Mouse (Mus musculus): ENCODE results near the gene Gm20388. TPM values are rescaled to one million over a fixed set of nuclear protein-coding genes. Genes with fewer than 3 reads are reported as not detected.

Gene Gm20388
- polyA plus RNA-seq, 1 experiment from 2014 or later = 5.5 TPM

DNA sequence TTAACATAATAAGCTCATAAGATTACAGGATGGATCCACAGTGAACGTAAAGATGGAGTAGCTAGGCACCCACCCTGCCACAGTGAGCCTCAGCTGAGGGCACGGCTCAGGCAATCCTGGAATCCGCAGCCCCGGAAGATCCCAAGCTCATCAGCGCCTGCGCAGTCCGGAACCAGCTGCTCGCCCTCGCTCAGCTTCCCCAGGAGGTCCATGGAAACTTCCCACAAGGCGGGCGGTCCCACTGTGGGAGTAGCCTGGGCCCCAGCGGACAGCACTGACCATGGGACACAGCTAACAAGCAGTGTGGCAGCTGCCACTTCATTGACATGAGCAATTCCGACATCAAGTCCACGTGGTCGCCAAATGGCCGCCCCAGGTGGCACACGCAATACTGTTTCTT is 1544.1 kb downstream of the Gm20388 start:
- peaks cover 15% of the 10 kb centered on the region for H3K4me1 ChIP-seq
- no peak overlapping the region for H3K4me3 ChIP-seq
- no peaks in the 10 kb centered on the region for H3K27me3 ChIP-seq (ENCODE audit: poor library complexity, severe bottlenecking)
- H3K27ac ChIP-seq = no peak overlapping the region
- H3K9me3 ChIP-seq = no peaks in the 10 kb centered on the region
- 92% methylated on average over 17 of the region's 17 CpGs for WGBS
- H3K36me3 ChIP-seq (replicated peaks) = no peaks in the 10 kb centered on the region
- no peak for DNase-seq (ENCODE audit: extremely low spot score, low spot score)

DNA sequence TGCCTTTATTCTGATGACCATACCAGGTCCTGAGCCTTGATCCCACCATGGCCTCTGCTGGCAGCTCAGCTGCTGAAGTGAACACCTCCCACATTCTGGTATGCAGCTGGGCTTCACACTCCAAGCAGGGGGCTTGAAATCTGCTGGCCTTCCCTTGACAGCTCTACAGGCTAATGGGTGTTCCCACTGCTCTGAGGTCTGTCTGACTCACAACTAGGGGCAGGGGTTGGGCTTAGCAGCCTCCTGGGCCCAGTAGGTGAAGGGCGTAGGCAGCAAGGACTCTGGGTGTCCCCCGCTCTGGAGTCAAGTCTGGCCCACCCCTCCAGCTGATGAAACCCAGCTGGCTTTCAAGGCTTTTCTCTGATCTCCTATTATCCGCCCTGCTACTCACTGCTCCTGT is 1550.6 kb downstream of the Gm20388 start:
- Histone ChIP-seq H3K27ac (no peak overlapping the region), H3K36me3 (replicated peaks) (no peaks in the 10 kb centered on the region), H3K4me1 (peaks cover 10% of the 10 kb centered on the region), H3K4me3 (no peak overlapping the region), H3K27me3 (ENCODE audit: poor library complexity, severe bottlenecking) (no peaks in the 10 kb centered on the region), H3K9me3 (no peaks in the 10 kb centered on the region)
- 65% methylated on average over 3 of the region's 3 CpGs for WGBS
- no peak for DNase-seq (ENCODE audit: extremely low spot score, low spot score)

DNA sequence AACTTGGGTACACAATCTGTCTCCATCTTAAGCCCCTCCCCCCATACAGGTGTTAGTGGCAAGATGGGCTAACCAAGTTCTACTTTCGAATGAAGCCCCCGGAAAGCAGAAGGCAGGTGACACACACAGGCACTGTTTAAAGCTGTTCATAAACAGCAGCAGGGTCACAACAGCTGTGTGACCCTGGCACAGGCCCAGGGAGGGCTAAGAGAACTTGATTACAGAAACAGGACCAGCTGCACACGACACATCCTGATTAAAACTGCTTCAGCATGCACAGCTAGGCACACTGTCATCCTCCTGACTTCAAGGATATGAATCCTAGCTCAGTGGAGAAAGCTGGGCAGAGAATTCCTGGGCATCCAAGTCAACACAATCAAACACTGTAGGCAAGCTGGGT is 1551.5 kb downstream of the Gm20388 start:
- no peak for DNase-seq (ENCODE audit: extremely low spot score, low spot score)
- Histone ChIP-seq H3K4me1 (peaks cover 10% of the 10 kb centered on the region), H3K36me3 (replicated peaks) (no peaks in the 10 kb centered on the region), H3K27me3 (ENCODE audit: poor library complexity, severe bottlenecking) (no peaks in the 10 kb centered on the region), H3K9me3 (no peaks in the 10 kb centered on the region), H3K27ac (no peak overlapping the region), H3K4me3 (no peak overlapping the region)
- 86% methylated on average over 3 of the region's 3 CpGs for WGBS

DNA sequence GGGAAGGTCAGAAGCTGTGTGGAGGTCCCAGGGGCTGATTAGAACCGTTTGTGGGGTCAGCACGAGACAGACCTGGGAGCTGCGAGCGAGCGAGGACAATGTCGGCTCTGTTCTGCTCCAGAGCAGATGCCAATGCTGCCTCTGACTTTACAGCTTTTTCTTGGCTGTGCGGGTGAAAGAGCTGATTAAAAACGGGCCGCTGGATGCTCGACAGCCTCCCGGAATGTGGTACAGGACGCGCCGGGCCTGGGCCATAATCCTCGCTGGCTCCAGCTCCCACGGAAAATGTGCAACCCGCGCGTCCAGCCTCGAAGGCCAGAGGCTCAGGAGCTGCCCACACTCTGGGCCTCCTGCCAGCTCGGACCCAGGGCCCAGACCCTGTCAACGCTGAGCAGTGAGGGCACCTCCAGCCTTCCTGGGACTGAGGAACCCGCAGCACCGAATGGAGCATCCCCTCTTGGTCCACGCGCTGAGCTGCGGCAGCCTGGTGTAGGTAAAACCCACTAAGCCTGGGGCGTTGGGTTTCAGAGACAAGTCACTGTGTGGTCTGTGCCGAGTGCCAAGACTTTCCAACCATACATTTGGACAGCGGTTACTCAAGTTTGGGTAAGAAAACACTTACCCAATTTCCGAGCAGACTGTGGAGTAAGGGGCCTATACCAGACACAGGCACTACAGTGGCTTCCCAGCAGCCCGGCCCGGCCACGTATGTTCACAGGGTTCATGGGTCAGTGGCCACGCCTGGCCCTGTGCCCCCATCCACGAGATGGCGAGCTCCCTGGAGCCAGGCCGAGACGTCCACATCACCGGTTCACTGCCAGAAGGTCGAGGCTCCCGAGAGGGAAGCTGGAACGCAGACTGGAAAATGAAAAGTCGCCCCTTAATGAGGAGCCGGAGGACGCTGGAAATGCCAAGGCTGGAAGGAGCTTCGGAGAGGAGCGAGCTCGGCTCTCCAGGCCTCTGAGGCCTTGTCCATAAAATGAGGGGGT is 1557.7 kb downstream of the Gm20388 start:
- Histone ChIP-seq H3K27me3 (ENCODE audit: poor library complexity, severe bottlenecking) (no peaks in the 10 kb centered on the region), H3K27ac (peak overlapping the region; percentile 81), H3K4me1 (peaks cover 31% of the 10 kb centered on the region), H3K9me3 (no peaks in the 10 kb centered on the region), H3K36me3 (replicated peaks) (no peaks in the 10 kb centered on the region), H3K4me3 (no peak overlapping the region)
- DNase-seq (ENCODE audit: extremely low spot score, low spot score) = no peak
- WGBS = 71% methylated on average over 49 of the region's 49 CpGs

DNA sequence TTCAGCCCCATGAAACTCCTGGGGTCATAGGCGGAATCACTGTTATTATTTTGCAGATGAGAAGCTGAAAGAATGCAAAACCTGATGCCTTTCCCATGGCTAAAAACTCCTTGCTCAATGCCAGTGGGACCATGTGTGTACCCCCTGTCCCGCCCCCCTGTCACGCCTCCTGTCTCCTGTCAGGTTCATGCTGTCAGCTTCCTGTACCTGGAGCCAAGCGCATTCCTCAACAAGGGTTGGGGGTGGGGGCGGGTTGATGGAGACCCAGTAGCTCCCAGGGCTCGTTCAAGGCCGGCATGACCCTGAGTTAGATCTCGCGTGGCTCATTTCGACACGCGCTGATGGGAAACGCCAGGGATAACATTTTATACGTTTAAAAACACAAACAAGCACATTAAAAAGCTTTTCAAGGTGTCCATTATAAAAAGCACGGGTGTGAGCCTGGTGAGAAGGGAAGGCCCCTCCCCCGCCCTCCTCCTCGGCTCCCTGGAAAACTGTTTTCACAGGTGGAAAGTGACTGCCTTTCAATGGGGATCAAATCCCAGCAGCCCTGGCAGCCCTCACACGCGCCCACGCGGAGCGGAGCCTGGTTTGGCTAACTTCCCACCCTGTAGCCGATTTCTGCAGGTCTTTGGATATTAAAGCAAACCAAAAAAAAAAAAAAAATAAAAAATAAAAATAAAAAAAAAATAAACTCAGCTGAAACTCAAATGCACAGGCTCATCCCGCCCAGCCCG is 1563.7 kb downstream of the Gm20388 start:
- peak overlapping the region; percentile 43 for H3K4me3 ChIP-seq
- H3K36me3 ChIP-seq (replicated peaks) = no peaks in the 10 kb centered on the region
- no peaks in the 10 kb centered on the region for H3K9me3 ChIP-seq
- peaks cover 32% of the 10 kb centered on the region for H3K4me1 ChIP-seq
- peaks cover 40% of the 10 kb centered on the region for H3K27me3 ChIP-seq (ENCODE audit: poor library complexity, severe bottlenecking)
- 14% methylated on average over 25 of the region's 25 CpGs for WGBS
- H3K27ac ChIP-seq = no peak overlapping the region
- DNase-seq (ENCODE audit: extremely low spot score, low spot score) = no peak

DNA sequence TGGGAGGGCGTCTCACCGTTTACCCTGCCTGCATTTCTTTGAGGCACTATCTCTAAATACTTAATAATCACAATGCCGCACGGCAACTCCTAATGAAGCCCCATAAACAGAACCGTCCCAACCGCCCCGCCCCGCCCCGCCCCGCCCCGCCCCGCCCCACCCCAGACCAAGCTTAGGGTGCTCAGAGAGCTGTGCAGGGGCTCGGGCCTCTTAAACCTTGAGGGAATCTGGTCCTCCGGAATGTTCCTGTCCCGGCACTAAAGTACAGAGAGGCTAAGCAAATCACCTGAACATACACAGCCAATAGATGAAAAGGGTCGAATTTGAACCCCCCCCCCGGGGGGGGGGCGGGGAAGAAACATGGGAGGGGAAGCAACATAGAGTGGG is 1564.2 kb downstream of the Gm20388 start:
- Histone ChIP-seq H3K9me3 (no peaks in the 10 kb centered on the region), H3K27ac (0 out of 2 replicates have a peak overlapping the region, but pooled peaks have one; percentile 8), H3K4me3 (peak overlapping the region; percentile 43), H3K36me3 (replicated peaks) (no peaks in the 10 kb centered on the region), H3K4me1 (peaks cover 37% of the 10 kb centered on the region), H3K27me3 (ENCODE audit: poor library complexity, severe bottlenecking) (peaks cover 46% of the 10 kb centered on the region)
- under 1% methylated on average over 17 of the region's 18 CpGs for WGBS
- DNase-seq (ENCODE audit: extremely low spot score, low spot score) = no peak

DNA sequence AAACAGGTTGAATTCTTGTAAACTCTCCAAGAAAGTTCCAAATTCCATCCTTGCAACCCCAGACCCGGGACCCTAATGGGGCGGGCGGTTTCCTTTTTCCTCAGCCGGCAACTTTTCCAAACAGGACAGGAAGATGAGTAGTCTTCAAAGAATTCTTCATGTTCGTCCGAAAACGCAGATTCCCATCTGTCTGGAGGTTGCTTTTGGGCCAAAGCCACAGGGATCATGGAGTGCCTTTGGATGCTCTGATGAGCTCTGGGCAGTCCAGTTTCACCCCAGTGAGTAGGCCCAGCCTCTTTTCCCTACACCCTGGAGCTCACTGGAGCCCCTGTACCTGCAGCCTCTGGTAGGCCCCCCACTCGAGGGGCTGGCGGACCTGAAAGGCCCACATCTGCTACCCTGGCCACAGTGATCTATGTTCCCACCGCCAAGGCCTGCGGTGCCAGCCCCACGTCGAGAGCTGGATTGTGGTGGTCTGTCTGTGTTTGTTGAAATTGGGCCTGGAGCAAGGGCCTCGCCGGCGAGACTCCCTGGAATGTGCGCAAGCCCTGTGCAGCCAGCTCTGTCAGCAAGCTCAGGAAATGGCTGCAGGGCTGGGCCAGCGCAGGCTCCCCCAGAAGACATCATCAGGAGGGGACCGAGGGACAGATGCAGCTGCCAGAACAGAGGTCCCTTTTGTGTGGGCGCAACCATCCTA is 1567.4 kb downstream of the Gm20388 start:
- no peak for DNase-seq (ENCODE audit: extremely low spot score, low spot score)
- peaks cover 53% of the 10 kb centered on the region for H3K27me3 ChIP-seq (ENCODE audit: poor library complexity, severe bottlenecking)
- H3K4me1 ChIP-seq = peaks cover 54% of the 10 kb centered on the region
- 68% methylated on average over 20 of the region's 20 CpGs for whole genome bisulfite sequencing
- peak overlapping the region; percentile 78 for H3K27ac ChIP-seq
- no peak overlapping the region for H3K4me3 ChIP-seq
- no peaks in the 10 kb centered on the region for H3K9me3 ChIP-seq
- H3K36me3 ChIP-seq (replicated peaks) = no peaks in the 10 kb centered on the region

DNA sequence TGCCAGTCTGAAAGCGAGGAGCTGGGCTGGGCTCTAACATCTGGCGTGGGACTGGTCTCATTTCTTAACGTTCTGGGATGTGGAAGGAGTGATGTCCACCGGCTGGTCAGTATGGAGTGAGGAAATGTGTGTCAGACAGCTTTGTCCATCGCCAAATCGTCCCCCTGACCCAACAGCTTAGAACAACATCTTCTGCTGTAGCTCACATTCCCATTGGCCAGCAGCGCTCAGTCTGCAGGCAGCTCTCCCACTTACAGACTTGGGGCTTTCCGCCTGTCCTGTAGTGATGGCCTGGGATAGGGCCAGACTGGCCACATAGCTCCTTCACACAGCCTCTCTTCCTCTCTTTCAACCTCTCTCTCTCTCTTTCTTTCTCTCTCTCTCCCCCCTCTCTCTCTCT is 1568.5 kb downstream of the Gm20388 start:
- Histone ChIP-seq H3K27ac (0 out of 2 replicates have a peak overlapping the region, but pooled peaks have one; percentile 22), H3K4me1 (peaks cover 55% of the 10 kb centered on the region)

DNA sequence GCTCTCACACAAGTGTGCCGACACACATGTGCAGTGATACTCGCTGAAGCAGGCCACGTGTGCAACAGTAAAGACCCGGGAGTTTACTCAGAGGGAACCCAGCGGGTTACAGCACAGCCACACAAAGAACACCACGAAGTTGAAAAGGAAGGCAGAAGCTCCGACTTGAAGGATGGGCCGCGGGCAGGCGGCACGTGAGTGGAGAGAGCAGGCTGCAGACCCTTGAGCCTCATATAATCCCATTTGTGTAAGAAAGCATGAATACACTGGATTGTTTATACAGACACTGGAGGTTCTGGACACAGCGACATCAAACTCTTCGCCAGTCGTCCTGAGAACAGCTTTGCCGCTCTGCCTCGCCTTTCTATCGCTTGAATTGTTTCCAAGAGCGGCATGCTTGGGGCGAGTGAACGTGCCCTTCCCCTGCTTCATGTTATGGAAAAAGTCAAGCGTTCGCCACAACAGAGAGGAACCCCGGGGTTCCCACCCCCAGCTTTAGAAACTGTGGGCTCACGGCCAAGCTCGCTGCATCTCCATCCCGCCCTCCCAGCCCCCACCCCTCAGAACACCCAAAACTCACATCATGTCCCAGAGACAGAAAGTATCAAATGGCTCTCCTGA is 1569.9 kb downstream of the Gm20388 start:
- 67% methylated on average over 26 of the region's 26 CpGs for WGBS
- 0 out of 2 replicates have a peak overlapping the region, but pooled peaks have one; percentile 36 for H3K27ac ChIP-seq
- peaks cover 50% of the 10 kb centered on the region for H3K4me1 ChIP-seq
- no peaks in the 10 kb centered on the region for H3K9me3 ChIP-seq
- H3K27me3 ChIP-seq (ENCODE audit: poor library complexity, severe bottlenecking) = peaks cover 37% of the 10 kb centered on the region
- DNase-seq (ENCODE audit: extremely low spot score, low spot score) = no peak
- no peak overlapping the region for H3K4me3 ChIP-seq
- no peaks in the 10 kb centered on the region for H3K36me3 ChIP-seq (replicated peaks)

More for the DNA sequence above, 1568.5 kb downstream of the Gm20388 start:
- Histone ChIP-seq H3K27me3 (ENCODE audit: poor library complexity, severe bottlenecking) (peaks cover 48% of the 10 kb centered on the region), H3K9me3 (no peaks in the 10 kb centered on the region), H3K4me3 (no peak overlapping the region), H3K36me3 (replicated peaks) (no peaks in the 10 kb centered on the region)
- DNase-seq (ENCODE audit: extremely low spot score, low spot score) = no peak
- WGBS = 86% methylated on average over 8 of the region's 8 CpGs

DNA sequence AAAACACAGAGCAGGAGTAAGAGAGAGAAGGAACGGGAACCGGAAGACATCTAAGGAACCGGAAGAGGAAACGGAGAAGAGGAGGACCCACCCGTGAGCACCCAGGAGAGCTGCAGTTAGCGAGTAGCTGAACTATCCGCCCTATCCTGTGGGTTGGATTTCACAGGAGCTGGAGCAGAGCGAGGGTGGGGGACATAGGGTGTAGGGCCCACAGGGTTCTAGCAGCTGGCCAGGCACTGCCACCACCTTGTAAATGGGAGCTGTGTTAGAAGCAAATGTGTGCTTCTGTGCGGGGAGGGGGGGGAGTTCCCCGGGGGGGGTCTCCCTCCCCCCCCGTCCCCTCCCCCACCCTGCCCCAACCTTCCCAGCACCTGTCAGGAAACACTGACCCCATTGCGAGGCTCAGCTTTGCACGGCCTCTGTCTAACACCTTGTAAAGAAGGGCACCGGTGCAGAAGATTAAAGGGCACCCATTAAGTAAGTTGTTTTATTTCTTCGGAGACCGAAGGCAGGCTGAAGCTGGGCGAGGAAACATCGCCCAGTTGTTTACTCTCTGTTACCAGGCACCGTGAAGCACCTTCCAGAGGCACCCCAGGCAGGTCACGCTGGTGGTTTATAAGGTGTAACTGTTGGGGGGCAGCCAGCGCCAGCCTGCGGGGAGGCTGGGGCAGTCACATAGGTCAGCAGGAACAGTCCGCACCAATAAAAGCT is 1573.6 kb downstream of the Gm20388 start:
- Histone ChIP-seq H3K9me3 (no peaks in the 10 kb centered on the region), H3K4me1 (peaks cover 42% of the 10 kb centered on the region), H3K4me3 (no peak overlapping the region), H3K27ac (no peak overlapping the region), H3K36me3 (replicated peaks) (no peaks in the 10 kb centered on the region), H3K27me3 (ENCODE audit: poor library complexity, severe bottlenecking) (peaks cover 14% of the 10 kb centered on the region)
- WGBS = 81% methylated on average over 23 of the region's 23 CpGs
- no peak for DNase-seq (ENCODE audit: extremely low spot score, low spot score)

DNA sequence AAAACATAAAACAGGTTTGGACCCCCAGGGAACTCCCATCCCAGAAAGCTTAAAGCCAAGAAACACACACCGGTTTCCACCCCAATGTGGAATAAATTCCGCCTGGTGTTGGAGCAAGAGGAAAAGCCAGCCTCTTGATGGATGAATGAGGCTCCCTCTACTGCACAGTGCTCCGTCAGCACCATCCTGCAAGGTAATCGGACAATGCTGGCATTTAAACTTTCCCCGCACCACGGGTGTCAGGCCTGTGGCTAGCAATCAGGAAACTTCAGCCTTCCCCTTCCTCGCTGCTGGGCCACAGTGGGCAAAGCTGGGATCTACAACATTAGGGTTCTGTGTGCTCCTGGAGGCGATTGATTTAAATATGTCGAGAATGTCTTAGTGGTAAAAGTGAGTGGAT is 1581.0 kb downstream of the Gm20388 start:
- Histone ChIP-seq H3K36me3 (replicated peaks) (no peaks in the 10 kb centered on the region), H3K4me3 (no peak overlapping the region), H3K27ac (no peak overlapping the region), H3K4me1 (peaks cover 15% of the 10 kb centered on the region), H3K27me3 (ENCODE audit: poor library complexity, severe bottlenecking) (no peaks in the 10 kb centered on the region), H3K9me3 (no peaks in the 10 kb centered on the region)
- no peak for DNase-seq (ENCODE audit: extremely low spot score, low spot score)
- WGBS = 57% methylated on average over 9 of the region's 9 CpGs

DNA sequence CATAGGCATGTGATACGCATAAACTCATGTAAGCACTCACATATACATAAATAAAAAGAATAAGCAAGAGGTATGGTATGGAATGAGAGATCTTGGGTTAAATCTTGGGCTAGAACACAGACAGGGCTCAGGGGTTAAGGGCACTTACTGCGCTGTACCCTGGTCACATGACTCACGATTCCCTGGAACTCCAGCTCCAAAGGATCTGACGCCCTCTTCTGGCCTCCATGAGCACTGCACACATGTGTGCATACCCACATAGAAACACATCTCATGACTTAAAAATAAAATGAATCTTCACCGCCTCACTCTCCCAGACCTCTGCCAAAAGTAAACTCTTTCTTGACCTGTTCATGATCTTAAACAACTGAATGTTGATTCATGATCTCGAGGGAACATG is 1587.0 kb downstream of the Gm20388 start:
- H3K36me3 ChIP-seq (replicated peaks) = no peaks in the 10 kb centered on the region
- H3K4me3 ChIP-seq = no peak overlapping the region
- no peaks in the 10 kb centered on the region for H3K9me3 ChIP-seq
- peaks cover 14% of the 10 kb centered on the region for H3K4me1 ChIP-seq
- peaks cover 9% of the 10 kb centered on the region for H3K27me3 ChIP-seq (ENCODE audit: poor library complexity, severe bottlenecking)
- WGBS = 81% methylated on average over 6 of the region's 6 CpGs
- DNase-seq (ENCODE audit: extremely low spot score, low spot score) = no peak
- no peak overlapping the region for H3K27ac ChIP-seq
